Mouse (Mus musculus) MEL (cell line): ENCODE measurements around the gene Pknox2. TPM values are rescaled to one million over a fixed set of nuclear protein-coding genes. Genes with fewer than 3 reads are reported as not detected.

Experiments used
- DNase-seq: peaks from one replicate; pipeline ENCODE4 v3.0.0; 2011; ENCODE audit warnings: low read depth, low spot score
- H3K27ac ChIP-seq: 2 replicates; pipeline ENCODE4 v1.5.1; 2012; ENCODE audit warnings: low read depth, mild to moderate bottlenecking, control low read depth, low read length, moderate library complexity; ENCODE audit not compliant: control insufficient read depth
- H3K27me3 ChIP-seq, 2 experiments: fragments of 150-350 bp in 1 of 2; sonication (generic) in 1 of 2; 2 replicates each; pipeline ENCODE4 v1.6.1; 2012; ENCODE audit warnings: low read length in 2 of 2, mild to moderate bottlenecking in 2 of 2, improper control_type of control experiment in 1 of 2, moderate library complexity in 1 of 2; ENCODE audit not compliant: insufficient read depth in 2 of 2, control insufficient read depth in 1 of 2
- H3K36me3 ChIP-seq, 2 experiments: 2 replicates each; pipeline ENCODE4 v1.6.1; 2012 to 2014; ENCODE audit warnings: low read length in 2 of 2, improper control_type of control experiment in 1 of 2, inconsistent platforms in 1 of 2, mild to moderate bottlenecking in 1 of 2; ENCODE audit not compliant: insufficient read depth in 2 of 2, control insufficient read depth in 1 of 2
- H3K4me1 ChIP-seq, 2 experiments: fragments of 150-350 bp in 1 of 2; sonication (generic) in 1 of 2; 2 replicates each; pipeline ENCODE4 v1.6.1; 2012; ENCODE audit warnings: low read length in 2 of 2, improper control_type of control experiment in 1 of 2, mild to moderate bottlenecking in 1 of 2; ENCODE audit not compliant: insufficient read depth in 2 of 2, control insufficient read depth in 1 of 2
- H3K4me3 ChIP-seq, 2 experiments: fragments of 150-350 bp in 1 of 2; sonication (generic) in 1 of 2; 2 replicates each; pipeline ENCODE4 v1.5.1; 2012; ENCODE audit warnings: low read depth in 2 of 2, low read length in 2 of 2, mild to moderate bottlenecking in 2 of 2, moderate library complexity in 2 of 2, control low read depth in 1 of 2, improper control_type of control experiment in 1 of 2; ENCODE audit not compliant: control insufficient read depth in 1 of 2, insufficient read depth in 1 of 2
- H3K79me2 ChIP-seq: 2 replicates; pipeline ENCODE4 v1.6.1; 2012; ENCODE audit warnings: mild to moderate bottlenecking, low read length, moderate library complexity; ENCODE audit not compliant: control insufficient read depth, poor library complexity, insufficient read depth
- H3K9ac ChIP-seq: 2 replicates; pipeline ENCODE4 v1.6.1; 2012; ENCODE audit warnings: low read depth, mild to moderate bottlenecking, control low read depth, low read length, moderate library complexity; ENCODE audit not compliant: control insufficient read depth, poor library complexity, severe bottlenecking
- H3K9me3 ChIP-seq: fragments of 150-350 bp; sonication (generic); replicated peaks from 2 replicates; pipeline ENCODE4 v1.6.1; 2012; ENCODE audit warnings: mild to moderate bottlenecking, low read length, improper control_type of control experiment, moderate library complexity; ENCODE audit not compliant: insufficient read depth
- EP300 ChIP-seq, 2 experiments: IDR thresholded peaks; 2 replicates each; pipeline ENCODE4 v1.6.1; 2011; ENCODE audit warnings: improper control_type of control experiment in 2 of 2, low read length in 2 of 2, low read depth in 1 of 2, mild to moderate bottlenecking in 1 of 2
- ETS1 ChIP-seq: IDR thresholded peaks from 2 replicates; pipeline ENCODE4 v1.6.1; 2012; ENCODE audit warnings: low read depth, mild to moderate bottlenecking, inconsistent platforms, low read length, improper control_type of control experiment, moderate library complexity
- GABPA ChIP-seq: IDR thresholded peaks from 2 replicates; pipeline ENCODE4 v1.6.1; 2012; ENCODE audit warnings: low read depth, mild to moderate bottlenecking, inconsistent platforms, low read length, improper control_type of control experiment, moderate library complexity
- HCFC1 ChIP-seq: IDR thresholded peaks from 2 replicates; pipeline ENCODE4 v1.6.1; 2012; ENCODE audit warnings: low read depth, mild to moderate bottlenecking, inconsistent platforms, low read length, improper control_type of control experiment, moderate library complexity
- JUND ChIP-seq: IDR thresholded peaks from 2 replicates; pipeline ENCODE4 v1.6.1; 2011; ENCODE audit warnings: low read depth, mild to moderate bottlenecking, improper control_type of control experiment, low read length
- MAFK ChIP-seq: IDR thresholded peaks from 2 replicates; pipeline ENCODE4 v1.6.1; 2011; ENCODE audit warnings: low read depth, mild to moderate bottlenecking, low read length, improper control_type of control experiment, borderline replicate concordance
- MAX ChIP-seq: IDR thresholded peaks from 2 replicates; pipeline ENCODE4 v1.6.1; 2011; ENCODE audit warnings: low read length, improper control_type of control experiment
- MAZ ChIP-seq: IDR thresholded peaks from 2 replicates; pipeline ENCODE4 v1.6.1; 2012; ENCODE audit warnings: low read depth, mild to moderate bottlenecking, inconsistent platforms, low read length, improper control_type of control experiment
- MYB ChIP-seq: IDR thresholded peaks from 2 replicates; pipeline ENCODE4 v1.6.1; 2011; ENCODE audit warnings: mild to moderate bottlenecking, low read depth, low read length, improper control_type of control experiment
- MYC ChIP-seq: IDR thresholded peaks from 2 replicates; pipeline ENCODE4 v1.6.1; 2011; ENCODE audit warnings: low read depth, mild to moderate bottlenecking, low read length, improper control_type of control experiment, moderate library complexity
- NELFE ChIP-seq: IDR thresholded peaks from 2 replicates; pipeline ENCODE4 v1.6.1; 2011; ENCODE audit warnings: low read depth, low read length, improper control_type of control experiment
- POLR2AphosphoS2 ChIP-seq: IDR thresholded peaks from 2 replicates; pipeline ENCODE4 v1.6.1; 2011; ENCODE audit warnings: low read length, improper control_type of control experiment
- RAD21 ChIP-seq: IDR thresholded peaks from 2 replicates; pipeline ENCODE4 v1.6.1; 2011; ENCODE audit warnings: mild to moderate bottlenecking, low read depth, low read length, improper control_type of control experiment
- SMC3 ChIP-seq: IDR thresholded peaks from 2 replicates; pipeline ENCODE4 v1.6.1; 2011; ENCODE audit warnings: low read depth, low read length, improper control_type of control experiment
- TAL1 ChIP-seq: IDR thresholded peaks from 2 replicates; pipeline ENCODE4 v1.6.1; 2012; ENCODE audit warnings: mild to moderate bottlenecking, inconsistent platforms, low read length, moderate library complexity, mixed read lengths
- TBP ChIP-seq: IDR thresholded peaks from 2 replicates; pipeline ENCODE4 v1.8.0; 2011; ENCODE audit warnings: low read depth, low read length, improper control_type of control experiment
- TCF12 ChIP-seq: IDR thresholded peaks from 2 replicates; pipeline ENCODE4 v1.6.1; 2014; ENCODE audit warnings: low read depth, mild to moderate bottlenecking, inconsistent platforms, low read length, improper control_type of control experiment, moderate library complexity
- UBTF ChIP-seq: IDR thresholded peaks from 2 replicates; pipeline ENCODE4 v1.6.1; 2012; ENCODE audit warnings: low read depth, mild to moderate bottlenecking, inconsistent platforms, low read length, improper control_type of control experiment, moderate library complexity, borderline replicate concordance; ENCODE audit not compliant: insufficient read depth
- USF1 ChIP-seq: IDR thresholded peaks from 2 replicates; pipeline ENCODE4 v1.6.1; 2014; ENCODE audit warnings: low read depth, mild to moderate bottlenecking, inconsistent platforms, low read length, improper control_type of control experiment, moderate library complexity
- USF2 ChIP-seq, 2 experiments: IDR thresholded peaks; 2 replicates each; pipeline ENCODE4 v1.6.1; 2011 to 2012; ENCODE audit warnings: improper control_type of control experiment in 2 of 2, low read length in 2 of 2, borderline replicate concordance in 1 of 2, inconsistent platforms in 1 of 2, low read depth in 1 of 2, mild to moderate bottlenecking in 1 of 2; ENCODE audit not compliant: insufficient read depth in 1 of 2
- ZMIZ1 ChIP-seq: IDR thresholded peaks from 2 replicates; pipeline ENCODE4 v1.6.1; 2012; ENCODE audit warnings: low read depth, mild to moderate bottlenecking, inconsistent platforms, low read length, improper control_type of control experiment, moderate library complexity
- ZNF384 ChIP-seq: IDR thresholded peaks from 2 replicates; pipeline ENCODE4 v1.6.1; 2012; ENCODE audit warnings: low read depth, mild to moderate bottlenecking, inconsistent platforms, low read length, improper control_type of control experiment
- polyA plus RNA-seq, 2 experiments: library from polyadenylated mRNA; stranded (reverse) in 1 of 2; unstranded in 1 of 2; fragments of >175 nt in 1 of 2; fragments of >200 nt in 1 of 2; gene quantifications; 2 replicates each; pipeline versions ENCODE4 v1.2.1 to v1.2.4; 2012; ENCODE audit warnings: low replicate concordance in 2 of 2, low read depth in 1 of 2; ENCODE audit not compliant: insufficient read length in 2 of 2, insufficient read depth in 1 of 2, missing spikeins in 1 of 2
- total RNA-seq: library from RNA; depleted of rRNA; stranded (reverse); fragments of 300-350 nt; gene quantifications from 2 replicates; pipeline ENCODE4 v1.2.3, GENCODE M21; 2012

Gene Pknox2
- total and polyA plus RNA-seq, 3 experiments: not detected

DNA sequence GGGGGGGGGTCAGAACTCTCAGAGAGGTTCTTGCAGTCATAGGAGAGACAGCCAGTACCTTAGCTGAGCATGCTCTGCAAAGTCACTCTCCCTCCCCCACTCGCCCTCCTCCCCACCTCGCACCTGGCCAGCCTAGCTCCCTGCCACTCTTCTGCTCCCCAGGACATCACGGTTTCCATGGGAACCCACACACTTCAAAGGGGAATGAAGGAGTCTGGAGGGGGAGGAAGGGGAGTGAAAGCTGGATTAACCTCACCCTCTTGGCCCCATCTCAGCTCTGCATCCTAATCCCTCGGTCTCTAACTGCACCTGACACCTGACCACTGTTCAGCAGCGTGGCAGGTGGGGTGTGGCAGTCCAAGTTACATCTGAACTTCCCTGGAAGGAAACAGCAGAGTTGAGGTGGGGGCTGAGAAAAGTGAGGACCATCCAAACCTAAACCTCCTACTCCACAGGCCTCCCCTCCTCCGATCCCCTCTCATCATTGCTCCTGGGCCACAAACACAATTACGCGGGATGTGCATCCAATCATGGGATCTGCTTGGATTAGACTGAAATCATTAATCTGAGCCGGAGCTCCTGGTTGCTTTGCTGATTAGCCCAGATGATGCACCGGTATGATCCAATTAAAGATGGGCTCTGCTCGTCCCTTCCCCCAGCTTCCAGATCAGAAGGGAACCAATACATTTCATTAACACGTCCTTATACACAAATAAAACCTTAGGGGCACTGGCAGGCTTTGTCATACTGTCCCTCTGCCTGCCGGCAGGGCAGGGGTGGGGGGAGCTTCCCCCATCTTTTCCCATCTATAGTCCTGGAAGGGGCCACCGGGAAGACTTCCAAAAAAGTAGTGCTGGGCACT is 196.7 kb downstream of the Pknox2 start:
- Histone ChIP-seq H3K27me3 (peaks cover 0 to 2% of the 10 kb centered on the region in 2 experiments; a peak in 3 of 4 replicates), H3K9me3 (no peaks in the 10 kb centered on the region), H3K9ac (no peak overlapping the region), H3K4me1 (no peaks in the 10 kb centered on the region), H3K36me3 (no peaks in the 10 kb centered on the region), H3K79me2 (no peaks in the 10 kb centered on the region), H3K4me3 (no peak overlapping the region), H3K27ac (no peak overlapping the region)
- TF ChIP-seq RAD21 (no peak), ZMIZ1 (no peak), MYC (no peak), TBP (no peak), TAL1 (no peak), NELFE (no peak), MYB (no peak), JUND (no peak)
- DNase-seq: no peak

DNA sequence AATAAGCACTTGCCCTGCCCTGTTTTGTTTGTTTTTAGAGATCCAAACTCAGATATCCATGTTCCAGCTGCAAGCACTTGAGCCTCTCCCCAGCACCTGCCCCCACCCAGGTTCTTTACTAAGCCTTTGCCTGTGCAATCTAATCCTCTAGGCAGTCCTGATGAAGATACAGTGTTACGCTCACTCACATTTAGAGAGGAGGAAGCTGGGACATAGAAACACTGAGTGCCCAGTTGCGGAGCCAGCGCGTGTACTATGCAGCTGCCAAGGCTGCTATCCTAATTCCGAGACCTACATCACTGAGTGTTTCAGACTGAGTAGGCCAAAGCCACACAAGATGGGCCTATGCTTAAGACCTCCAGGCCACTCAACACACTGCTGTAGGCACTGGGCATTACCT is 199.0 kb downstream of the Pknox2 start:
- H3K79me2 ChIP-seq: no peaks in the 10 kb centered on the region
- no peak for DNase-seq
- TF ChIP-seq POLR2AphosphoS2: no peak
- TF ChIP-seq USF1: no peak
- TF ChIP-seq ZMIZ1: no peak
- TF ChIP-seq MYC: no peak
- TF ChIP-seq UBTF: no peak
- no peak for TF ChIP-seq EP300 (IDR thresholded peaks at IDR 0.05; ENCODE audit: low read depth in 1 of 2, low read length in 2 of 2)
- no peak for TF ChIP-seq SMC3
- no peak for TF ChIP-seq GABPA
- no peak for TF ChIP-seq MAZ
- TF ChIP-seq HCFC1: no peak
- no peak for TF ChIP-seq MYB
- TF ChIP-seq JUND: no peak
- no peak for TF ChIP-seq TBP
- TF ChIP-seq ETS1: no peak
- TF ChIP-seq MAX: no peak
- TF ChIP-seq TCF12: no peak
- no peak for TF ChIP-seq MAFK
- no peak for TF ChIP-seq ZNF384
- TF ChIP-seq USF2 (IDR thresholded peaks at IDR 0.05; ENCODE audit: borderline replicate concordance in 1 of 2, insufficient read depth in 1 of 2, low read depth in 1 of 2, low read length in 2 of 2): no peak

More for the DNA sequence above, 199.0 kb downstream of the Pknox2 start:
- Histone ChIP-seq H3K9ac (no peak overlapping the region), H3K36me3 (no peaks in the 10 kb centered on the region), H3K9me3 (no peaks in the 10 kb centered on the region), H3K27ac (no peak overlapping the region), H3K27me3 (peaks cover 0 to 2% of the 10 kb centered on the region in 2 experiments; a peak in 3 of 4 replicates), H3K4me3 (no peak overlapping the region), H3K4me1 (no peaks in the 10 kb centered on the region)
